Mouse (Mus musculus): ENCODE measurements around the gene Serinc3. TPM values are rescaled to one million over a fixed set of nuclear protein-coding genes. Genes with fewer than 3 reads are reported as not detected.

Serinc3 gene
- total and polyA plus RNA-seq, 2 experiments from 2014 or later = 61.3 to 181 TPM

DNA sequence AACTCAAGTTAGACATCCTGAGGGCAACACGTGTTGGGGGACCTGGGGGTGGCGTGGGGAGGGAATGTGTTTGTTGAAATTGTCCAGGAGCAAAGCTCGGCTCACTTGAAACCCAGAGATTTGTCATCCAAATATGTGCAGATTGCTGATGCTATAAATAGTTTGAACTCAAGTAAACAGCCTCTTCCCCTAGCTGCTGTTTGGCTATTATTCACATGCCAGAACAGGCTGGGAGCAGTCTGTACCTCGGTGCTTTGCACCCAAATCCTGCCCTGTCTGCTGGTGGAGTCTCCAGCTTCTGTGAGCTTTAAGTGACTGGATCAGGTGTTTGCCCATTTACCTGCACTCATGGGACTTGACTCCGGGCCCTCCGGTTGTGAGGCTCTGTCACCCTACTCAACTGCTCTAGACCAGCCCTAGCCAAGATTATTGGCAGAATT, 40.9 kb upstream of the Serinc3 start:
- WGBS = 11% methylated on average over 6 of the region's 6 CpGs
- Histone ChIP-seq H3K4me3 (ENCODE audit: low read depth, low read length) (no peak overlapping the region), H3K4me1 (ENCODE audit: control insufficient read depth, insufficient read depth) (peaks cover 64% of the 10 kb centered on the region), H3K4me2 (ENCODE audit: low read depth, low read length) (peak overlapping the region; percentile 36), H3K9me3 (replicated peaks; ENCODE audit: control insufficient read depth, low read length) (no peaks in the 10 kb centered on the region), H3K27me3 (ENCODE audit: control insufficient read depth, insufficient read depth, low read length) (no peaks in the 10 kb centered on the region), H3K36me3 (replicated peaks; ENCODE audit: control insufficient read depth, insufficient read depth, low read length) (no peaks in the 10 kb centered on the region), H3K27ac (ENCODE audit: low read depth) (peak overlapping the region; percentile 98), H3K9ac (replicated peaks; ENCODE audit: low read depth, low read length) (peak overlapping the region; percentile 58)
- ATAC-seq (ENCODE audit: insufficient read depth, low read depth) (peak; percentile 91), DNase-seq (ENCODE audit: low spot score) (peak; percentile 97)
- no peak for TF ChIP-seq CTCF (IDR thresholded peaks at IDR 0.05; ENCODE audit: low read depth)
- TF ChIP-seq EP300 (IDR thresholded peaks at IDR 0.05; ENCODE audit: low read depth) = peak; percentile 100

GRCm38 (mm10) chr2:163685287-163685686, 40.4 kb upstream of the Serinc3 start:
- Histone ChIP-seq H3K4me1 (ENCODE audit: control insufficient read depth, insufficient read depth) (peaks cover 59% of the 10 kb centered on the region), H3K36me3 (replicated peaks; ENCODE audit: control insufficient read depth, insufficient read depth, low read length) (no peaks in the 10 kb centered on the region), H3K4me3 (ENCODE audit: low read depth, low read length) (no peak overlapping the region), H3K27ac (ENCODE audit: low read depth) (peak overlapping the region; percentile 98), H3K27me3 (ENCODE audit: control insufficient read depth, insufficient read depth, low read length) (no peaks in the 10 kb centered on the region), H3K9ac (replicated peaks; ENCODE audit: low read depth, low read length) (no peak overlapping the region), H3K9me3 (replicated peaks; ENCODE audit: control insufficient read depth, low read length) (no peaks in the 10 kb centered on the region), H3K4me2 (ENCODE audit: low read depth, low read length) (no peak overlapping the region)
- TF ChIP-seq EP300 (IDR thresholded peaks at IDR 0.05; ENCODE audit: low read depth) (no peak), CTCF (IDR thresholded peaks at IDR 0.05; ENCODE audit: low read depth) (no peak)
- ATAC-seq (ENCODE audit: insufficient read depth, low read depth) = peak; percentile 37
- 15% methylated on average over 4 of the region's 4 CpGs for WGBS
- DNase-seq (ENCODE audit: low spot score) = peak; percentile 35

- Histone ChIP-seq H3K9ac (replicated peaks; ENCODE audit: low read depth, low read length) (no peak overlapping the region), H3K36me3 (replicated peaks; ENCODE audit: control insufficient read depth, insufficient read depth, low read length) (no peaks in the 10 kb centered on the region), H3K27ac (ENCODE audit: low read depth) (peak overlapping the region; percentile 59), H3K27me3 (ENCODE audit: control insufficient read depth, insufficient read depth, low read length) (no peaks in the 10 kb centered on the region), H3K9me3 (replicated peaks; ENCODE audit: control insufficient read depth, low read length) (no peaks in the 10 kb centered on the region), H3K4me1 (ENCODE audit: control insufficient read depth, insufficient read depth) (peaks cover 37% of the 10 kb centered on the region), H3K4me3 (ENCODE audit: low read depth, low read length) (no peak overlapping the region), H3K4me2 (ENCODE audit: low read depth, low read length) (no peak overlapping the region)
- WGBS = 86% methylated on average over 2 of the region's 2 CpGs
- ATAC-seq (ENCODE audit: insufficient read depth, low read depth) (no peak), DNase-seq (ENCODE audit: low spot score) (no peak)
- TF ChIP-seq EP300 (IDR thresholded peaks at IDR 0.05; ENCODE audit: low read depth) = no peak
- TF ChIP-seq CTCF (IDR thresholded peaks at IDR 0.05; ENCODE audit: low read depth) = no peak
These were observed 37.4 kb upstream of the Serinc3 start for GRCm38 (mm10) chr2:163682344-163682743.

GRCm38 (mm10) chr2:163676745-163677144, 31.8 kb upstream of the Serinc3 start:
- H3K27me3 ChIP-seq (ENCODE audit: control insufficient read depth, insufficient read depth, low read length) = no peaks in the 10 kb centered on the region
- 78% methylated on average over 3 of the region's 3 CpGs for WGBS
- peaks cover 32% of the 10 kb centered on the region for H3K4me1 ChIP-seq (ENCODE audit: control insufficient read depth, insufficient read depth)
- TF ChIP-seq CTCF (IDR thresholded peaks at IDR 0.05; ENCODE audit: low read depth) = no peak
- no peaks in the 10 kb centered on the region for H3K36me3 ChIP-seq (replicated peaks; ENCODE audit: control insufficient read depth, insufficient read depth, low read length)
- DNase-seq (ENCODE audit: low spot score) = no peak
- H3K9ac ChIP-seq (replicated peaks; ENCODE audit: low read depth, low read length) = no peak overlapping the region
- no peak overlapping the region for H3K4me2 ChIP-seq (ENCODE audit: low read depth, low read length)
- no peak overlapping the region for H3K4me3 ChIP-seq (ENCODE audit: low read depth, low read length)
- peak overlapping the region; percentile 75 for H3K27ac ChIP-seq (ENCODE audit: low read depth)
- no peaks in the 10 kb centered on the region for H3K9me3 ChIP-seq (replicated peaks; ENCODE audit: control insufficient read depth, low read length)
- ATAC-seq (ENCODE audit: insufficient read depth, low read depth) = no peak

DNA sequence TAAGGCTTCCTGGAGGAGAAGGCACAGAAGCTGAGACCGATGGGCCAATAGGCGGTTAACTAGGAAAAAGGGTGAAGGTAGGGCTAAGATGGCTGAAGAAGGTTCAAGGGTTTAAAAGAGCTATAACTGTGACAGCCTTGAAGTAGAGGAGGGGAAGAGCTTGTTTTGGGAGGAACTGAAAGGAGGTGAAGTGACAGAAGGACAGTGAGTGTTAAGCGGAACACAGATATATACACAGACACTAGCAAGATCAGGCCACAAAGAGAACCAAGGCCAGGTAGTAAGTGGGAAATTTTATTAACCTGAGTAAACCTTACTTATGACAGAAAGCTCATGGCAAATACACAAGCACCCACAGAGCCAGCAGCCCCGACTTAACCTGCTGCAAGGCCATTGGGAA, 31.4 kb upstream of the Serinc3 start:
- Histone ChIP-seq H3K9ac (replicated peaks; ENCODE audit: low read depth, low read length) (no peak overlapping the region), H3K9me3 (replicated peaks; ENCODE audit: control insufficient read depth, low read length) (no peaks in the 10 kb centered on the region), H3K36me3 (replicated peaks; ENCODE audit: control insufficient read depth, insufficient read depth, low read length) (no peaks in the 10 kb centered on the region), H3K4me1 (ENCODE audit: control insufficient read depth, insufficient read depth) (peaks cover 35% of the 10 kb centered on the region), H3K4me2 (ENCODE audit: low read depth, low read length) (no peak overlapping the region), H3K27ac (ENCODE audit: low read depth) (peak overlapping the region; percentile 75), H3K4me3 (ENCODE audit: low read depth, low read length) (no peak overlapping the region), H3K27me3 (ENCODE audit: control insufficient read depth, insufficient read depth, low read length) (no peaks in the 10 kb centered on the region)
- DNase-seq (ENCODE audit: low spot score) (no peak), ATAC-seq (ENCODE audit: insufficient read depth, low read depth) (no peak)
- TF ChIP-seq CTCF (IDR thresholded peaks at IDR 0.05; ENCODE audit: low read depth) (no peak), EP300 (IDR thresholded peaks at IDR 0.05; ENCODE audit: low read depth) (no peak)
- 81% methylated on average over 4 of the region's 4 CpGs for WGBS

- Histone ChIP-seq H3K4me1 (ENCODE audit: control insufficient read depth, insufficient read depth) (peaks cover 35% of the 10 kb centered on the region), H3K27me3 (ENCODE audit: control insufficient read depth, insufficient read depth, low read length) (no peaks in the 10 kb centered on the region), H3K4me2 (ENCODE audit: low read depth, low read length) (no peak overlapping the region; the same call in 1 of the 2 replicates), H3K4me3 (ENCODE audit: low read depth, low read length) (no peak overlapping the region), H3K36me3 (replicated peaks; ENCODE audit: control insufficient read depth, insufficient read depth, low read length) (no peaks in the 10 kb centered on the region), H3K9me3 (replicated peaks; ENCODE audit: control insufficient read depth, low read length) (no peaks in the 10 kb centered on the region), H3K9ac (replicated peaks; ENCODE audit: low read depth, low read length) (peak overlapping the region; percentile 11; the same call in 1 of the 2 replicates), H3K27ac (ENCODE audit: low read depth) (peak overlapping the region; percentile 75)
- TF ChIP-seq EP300 (IDR thresholded peaks at IDR 0.05; ENCODE audit: low read depth) (no peak), CTCF (IDR thresholded peaks at IDR 0.05; ENCODE audit: low read depth) (no peak)
- no peak for ATAC-seq (ENCODE audit: insufficient read depth, low read depth)
- 26% methylated on average over 6 of the region's 6 CpGs for WGBS
- no peak for DNase-seq (ENCODE audit: low spot score)
These were observed 30.7 kb upstream of the Serinc3 start for GRCm38 (mm10) chr2:163675662-163676061.
